Mouse (Mus musculus) ES-Bruce4 (cell line): ENCODE data around the gene 2900026A02Rik.

Source experiments
- CTCF ChIP-seq: IDR thresholded peaks from one replicate; pipeline ENCODE4 v1.8.1; 2011; ENCODE audit warnings: low read depth, low read length
- EP300 ChIP-seq: IDR thresholded peaks from 2 replicates; pipeline ENCODE4 v1.6.1; 2011; ENCODE audit warnings: low read depth, low read length; ENCODE audit not compliant: insufficient read depth
- POLR2A ChIP-seq: IDR thresholded peaks from one replicate; pipeline ENCODE4 v1.8.1; 2011; ENCODE audit warnings: low read length; ENCODE audit not compliant: insufficient read depth

DNA sequence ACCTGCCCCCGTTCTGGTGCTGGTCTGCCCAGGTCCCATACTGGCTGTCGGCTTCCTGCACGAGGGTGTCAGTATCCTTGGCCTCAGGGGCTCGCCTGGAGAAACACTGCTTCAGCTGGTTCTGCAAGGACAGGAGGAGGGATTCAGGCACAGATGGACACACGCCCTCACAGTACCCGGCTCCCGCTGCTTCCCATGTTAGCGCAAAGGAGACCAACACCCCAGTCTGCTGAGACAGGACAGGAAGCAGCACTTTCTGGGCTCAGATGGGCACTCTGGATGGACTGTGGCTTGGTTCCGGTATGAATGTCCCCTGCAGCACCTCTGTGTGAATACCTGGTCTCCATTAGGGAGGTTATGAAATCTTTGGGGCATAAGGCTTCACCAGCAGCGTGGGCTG, 119.6 kb downstream of the 2900026A02Rik start:
- TF ChIP-seq CTCF (no peak), EP300 (no peak), POLR2A (no peak)
